Mouse (Mus musculus) testis, adult 2 months (tissue): ENCODE results near the gene Tjp1. TPM values are rescaled to one million over a fixed set of nuclear protein-coding genes. Genes with fewer than 3 reads are reported as not detected.

Source experiments
- H3K27ac ChIP-seq: fragments of 200-500 bp; 2 replicates; pipeline ENCODE4 v1.5.1; 2012; ENCODE audit warnings: low read depth, low read length; ENCODE audit not compliant: control insufficient read depth, insufficient read depth
- H3K27me3 ChIP-seq: fragments of 200-500 bp; 2 replicates; pipeline ENCODE4 v1.6.1; 2012; ENCODE audit warnings: mild to moderate bottlenecking, low read length, moderate library complexity; ENCODE audit not compliant: control insufficient read depth, insufficient read depth
- H3K36me3 ChIP-seq: fragments of 200-500 bp; 2 replicates; pipeline ENCODE4 v1.6.1; 2012; ENCODE audit warnings: mild to moderate bottlenecking, low read length; ENCODE audit not compliant: control insufficient read depth, insufficient read depth
- H3K4me1 ChIP-seq: fragments of 200-500 bp; 2 replicates; pipeline ENCODE4 v1.6.1; 2012; ENCODE audit warnings: low read length; ENCODE audit not compliant: control insufficient read depth, insufficient read depth
- H3K4me3 ChIP-seq: fragments of 200-500 bp; 2 replicates; pipeline ENCODE4 v1.5.1; 2012; ENCODE audit warnings: low read depth, mild to moderate bottlenecking, low read length, moderate library complexity, mixed read lengths; ENCODE audit not compliant: control insufficient read depth
- CTCF ChIP-seq: fragments of 200-500 bp; IDR thresholded peaks from 2 replicates; pipeline ENCODE4 v1.5.1; 2012; ENCODE audit warnings: low read depth, mild to moderate bottlenecking, inconsistent platforms, low read length, moderate library complexity; ENCODE audit not compliant: control insufficient read depth, insufficient read depth, insufficient replicate concordance
- POLR2A ChIP-seq: fragments of 200-500 bp; IDR thresholded peaks from 2 replicates; pipeline ENCODE4 v1.6.1; 2012; ENCODE audit warnings: low read depth, mild to moderate bottlenecking, inconsistent platforms, low read length, moderate library complexity; ENCODE audit not compliant: control insufficient read depth
- polyA plus RNA-seq: library from polyadenylated mRNA; depleted of rRNA; stranded (reverse); fragments of >200 nt; gene quantifications from 2 replicates; pipeline ENCODE4 v1.2.3, GENCODE M21; 2012

Gene Tjp1
- polyA plus RNA-seq, 1 experiment, result 29.3 TPM

GRCm38 (mm10) chr7:65387560-65388175, 139.9 kb downstream of the Tjp1 start:
- H3K4me3 ChIP-seq, result no peak overlapping the region
- no peak overlapping the region for H3K27ac ChIP-seq
- no peaks in the 10 kb centered on the region for H3K27me3 ChIP-seq
- no peaks in the 10 kb centered on the region for H3K4me1 ChIP-seq
- H3K36me3 ChIP-seq, result no peaks in the 10 kb centered on the region
- TF ChIP-seq CTCF, result no peak
- TF ChIP-seq POLR2A, result no peak

- H3K27me3 ChIP-seq, result no peaks in the 10 kb centered on the region
- TF ChIP-seq POLR2A, result no peak
- no peak for TF ChIP-seq CTCF
- H3K27ac ChIP-seq, result no peak overlapping the region
- H3K36me3 ChIP-seq, result no peaks in the 10 kb centered on the region
- H3K4me3 ChIP-seq, result no peak overlapping the region
- no peaks in the 10 kb centered on the region for H3K4me1 ChIP-seq
Observed at GRCm38 (mm10) chr7:65384775-65385174, 142.8 kb downstream of the Tjp1 start.

GRCm38 (mm10) chr7:65382515-65383283, 144.9 kb downstream of the Tjp1 start:
- H3K27ac ChIP-seq, result no peak overlapping the region
- TF ChIP-seq CTCF (no peak), POLR2A (no peak)
- H3K36me3 ChIP-seq, result no peaks in the 10 kb centered on the region
- no peak overlapping the region for H3K4me3 ChIP-seq
- H3K4me1 ChIP-seq, result no peaks in the 10 kb centered on the region
- no peaks in the 10 kb centered on the region for H3K27me3 ChIP-seq

- Histone ChIP-seq H3K27ac (no peak overlapping the region), H3K4me3 (no peak overlapping the region), H3K4me1 (no peaks in the 10 kb centered on the region), H3K27me3 (no peaks in the 10 kb centered on the region), H3K36me3 (no peaks in the 10 kb centered on the region)
- TF ChIP-seq POLR2A (no peak), CTCF (no peak)
Observed at GRCm38 (mm10) chr7:65381896-65382295, 145.7 kb downstream of the Tjp1 start.

GRCm38 (mm10) chr7:65380716-65381115, 146.9 kb downstream of the Tjp1 start:
- H3K36me3 ChIP-seq, result no peaks in the 10 kb centered on the region
- no peaks in the 10 kb centered on the region for H3K4me1 ChIP-seq
- no peak overlapping the region for H3K4me3 ChIP-seq
- no peak for TF ChIP-seq CTCF
- TF ChIP-seq POLR2A, result no peak
- no peaks in the 10 kb centered on the region for H3K27me3 ChIP-seq
- no peak overlapping the region for H3K27ac ChIP-seq

GRCm38 (mm10) chr7:65378818-65379565, 148.6 kb downstream of the Tjp1 start:
- Histone ChIP-seq H3K4me3 (no peak overlapping the region), H3K36me3 (no peaks in the 10 kb centered on the region), H3K27me3 (no peaks in the 10 kb centered on the region), H3K27ac (no peak overlapping the region), H3K4me1 (no peaks in the 10 kb centered on the region)
- no peak for TF ChIP-seq CTCF
- no peak for TF ChIP-seq POLR2A

- H3K27me3 ChIP-seq, result no peaks in the 10 kb centered on the region
- no peaks in the 10 kb centered on the region for H3K36me3 ChIP-seq
- H3K4me1 ChIP-seq, result no peaks in the 10 kb centered on the region
- no peak overlapping the region for H3K27ac ChIP-seq
- TF ChIP-seq POLR2A (no peak), CTCF (no peak)
- no peak overlapping the region for H3K4me3 ChIP-seq
Observed at GRCm38 (mm10) chr7:65377521-65377920, 150.1 kb downstream of the Tjp1 start.
